ENCODE assay signal across 14 mouse cellular contexts in genomic region chr2:10919955-10920354, GRCm38 (mm10).
DNase-seq lines count a peak whose midpoint lies in the region; ATAC-seq and TF ChIP-seq lines count a peak whose summit lies in the region.
"Had no signal": no experiment of that assay in that cellular context is flagged by ENCODE, and none has a peak within 500 bp of the region (broad histone marks: within the 10 kb centered on the region; RNA-seq: fewer than 3 reads in every experiment).

No protein-coding gene starts in this region.

- TF ChIP-seq CTCF in heart, postnatal 0 days (IDR thresholded peaks at IDR 0.05; ENCODE audit: low read depth): peak; percentile 12; the same call in 1 of the 2 replicates

- DNase-seq in heart, postnatal 0 days (ENCODE audit: low spot score): no peak
- DNase-seq in heart, embryonic 10.5 days (ENCODE audit: low spot score): no peak
- peak; percentile 75 for DNase-seq in midbrain, embryonic 11.5 days (ENCODE audit: low spot score, missing footprints)
- no peak for DNase-seq in midbrain, embryonic 10.5 days (ENCODE audit: low spot score)
- peak; percentile 7 for DNase-seq in ES-CJ7 (ENCODE audit: low read depth, low spot score)
- peak; percentile 14 for DNase-seq in induced T-regulatory cell, adult 2 months (ENCODE audit: low read depth)
- DNase-seq in neural tube, embryonic 10.5 days (ENCODE audit: extremely low spot score, low spot score): no peak
- DNase-seq: adrenal gland, postnatal 25 days; cerebellum, adult 9-11 months; gastrocnemius, postnatal 10 days; heart, postnatal 4 days had no signal

- no peak overlapping the region for H3K27ac ChIP-seq in heart, postnatal 0 days (ENCODE audit: low read depth)
- H3K27ac ChIP-seq in heart, embryonic 10.5 days: no peak overlapping the region
- H3K27ac ChIP-seq in midbrain, embryonic 11.5 days (ENCODE audit: low read depth, low read length): no peak overlapping the region
- H3K27ac ChIP-seq in midbrain, embryonic 10.5 days (replicated peaks): no peak overlapping the region
- H3K27ac ChIP-seq: forebrain, embryonic 15.5 days; kidney, embryonic 15.5 days had no signal

- no peaks in the 10 kb centered on the region for H3K4me1 ChIP-seq in heart, postnatal 0 days (ENCODE audit: control insufficient read depth, insufficient read depth)
- H3K4me1 ChIP-seq in heart, embryonic 10.5 days: no peaks in the 10 kb centered on the region
- no peaks in the 10 kb centered on the region for H3K4me1 ChIP-seq in midbrain, embryonic 11.5 days (ENCODE audit: control insufficient read depth, insufficient read depth, low read length)
- H3K4me1 ChIP-seq in midbrain, embryonic 10.5 days: peaks cover 11% of the 10 kb centered on the region

- no peak overlapping the region for H3K4me3 ChIP-seq in heart, postnatal 0 days (ENCODE audit: low read depth, low read length)
- H3K4me3 ChIP-seq in heart, embryonic 10.5 days: no peak overlapping the region
- no peak overlapping the region for H3K4me3 ChIP-seq in midbrain, embryonic 11.5 days (ENCODE audit: low read depth, low read length)
- no peak overlapping the region for H3K4me3 ChIP-seq in midbrain, embryonic 10.5 days
- H3K4me3 ChIP-seq: forebrain, embryonic 15.5 days; kidney, embryonic 15.5 days had no signal

- no peaks in the 10 kb centered on the region for H3K9me3 ChIP-seq in heart, postnatal 0 days (replicated peaks; ENCODE audit: control insufficient read depth, low read length)
- no peaks in the 10 kb centered on the region for H3K9me3 ChIP-seq in heart, embryonic 10.5 days
- H3K9me3 ChIP-seq in midbrain, embryonic 11.5 days (ENCODE audit: control insufficient read depth, low read length): no peaks in the 10 kb centered on the region
- H3K9me3 ChIP-seq in midbrain, embryonic 10.5 days (replicated peaks): no peaks in the 10 kb centered on the region
- H3K9me3 ChIP-seq: forebrain, embryonic 15.5 days; kidney, embryonic 15.5 days had no signal

- TF ChIP-seq EP300 in heart, postnatal 0 days (IDR thresholded peaks at IDR 0.05; ENCODE audit: low read depth): no peak

- H3K4me2 ChIP-seq in heart, postnatal 0 days (ENCODE audit: low read depth, low read length): no peak overlapping the region
- H3K4me2 ChIP-seq in midbrain, embryonic 11.5 days: no peak overlapping the region
- H3K4me2 ChIP-seq: forebrain, embryonic 15.5 days; kidney, embryonic 15.5 days had no signal

- H3K36me3 ChIP-seq in heart, postnatal 0 days (replicated peaks; ENCODE audit: control insufficient read depth, insufficient read depth, low read length): no peaks in the 10 kb centered on the region
- H3K36me3 ChIP-seq in heart, embryonic 10.5 days: no peaks in the 10 kb centered on the region
- no peaks in the 10 kb centered on the region for H3K36me3 ChIP-seq in midbrain, embryonic 11.5 days (ENCODE audit: control insufficient read depth, insufficient read depth, low read length)
- no peaks in the 10 kb centered on the region for H3K36me3 ChIP-seq in midbrain, embryonic 10.5 days
- H3K36me3 ChIP-seq: forebrain, embryonic 15.5 days; kidney, embryonic 15.5 days had no signal

- H3K9ac ChIP-seq in heart, postnatal 0 days (replicated peaks; ENCODE audit: low read depth, low read length): no peak overlapping the region
- no peak overlapping the region for H3K9ac ChIP-seq in midbrain, embryonic 11.5 days (ENCODE audit: low read length)
- H3K9ac ChIP-seq: forebrain, embryonic 15.5 days; kidney, embryonic 15.5 days had no signal

- no peak for ATAC-seq in heart, postnatal 0 days (ENCODE audit: insufficient read depth, low read depth)
- ATAC-seq in midbrain, embryonic 11.5 days (ENCODE audit: low FRiP score): no peak
- ATAC-seq: inflammation-experienced regulatory T-cells, adult 6 months had no signal

- H3K27me3 ChIP-seq in heart, postnatal 0 days (ENCODE audit: control insufficient read depth, insufficient read depth, low read length): no peaks in the 10 kb centered on the region
- H3K27me3 ChIP-seq in heart, embryonic 10.5 days (ENCODE audit: insufficient read depth, poor library complexity, severe bottlenecking): no peaks in the 10 kb centered on the region
- no peaks in the 10 kb centered on the region for H3K27me3 ChIP-seq in midbrain, embryonic 11.5 days (ENCODE audit: control insufficient read depth, insufficient read depth, low read length)
- no peaks in the 10 kb centered on the region for H3K27me3 ChIP-seq in midbrain, embryonic 10.5 days (ENCODE audit: low read depth, poor library complexity, severe bottlenecking)
- H3K27me3 ChIP-seq: kidney, embryonic 15.5 days had no signal

Comparison
In these comparisons a context has a peak if more than half of its experiments do, and no peak if none do; other contexts are left out.
1. DNase-seq: peak in midbrain, embryonic 11.5 days (single experiment), ES-CJ7 (single experiment) and induced T-regulatory cell, adult 2 months (single experiment); none in heart, postnatal 0 days (single experiment), heart, embryonic 10.5 days (single experiment), midbrain, embryonic 10.5 days (single experiment) and neural tube, embryonic 10.5 days (single experiment).